Mouse (Mus musculus) embryo, embryonic 11 days (tissue): ENCODE measurements around the gene Nsun2.
"Not testable (repeated sequence)": the region's sequence is repeated elsewhere in the genome, so short reads cannot be mapped to it uniquely, and the experiment has no call there.

Source experiments
- DNase-seq: peaks from one replicate; pipeline ENCODE4 v3.0.0-alpha.2; 2015

Gene Nsun2

DNA sequence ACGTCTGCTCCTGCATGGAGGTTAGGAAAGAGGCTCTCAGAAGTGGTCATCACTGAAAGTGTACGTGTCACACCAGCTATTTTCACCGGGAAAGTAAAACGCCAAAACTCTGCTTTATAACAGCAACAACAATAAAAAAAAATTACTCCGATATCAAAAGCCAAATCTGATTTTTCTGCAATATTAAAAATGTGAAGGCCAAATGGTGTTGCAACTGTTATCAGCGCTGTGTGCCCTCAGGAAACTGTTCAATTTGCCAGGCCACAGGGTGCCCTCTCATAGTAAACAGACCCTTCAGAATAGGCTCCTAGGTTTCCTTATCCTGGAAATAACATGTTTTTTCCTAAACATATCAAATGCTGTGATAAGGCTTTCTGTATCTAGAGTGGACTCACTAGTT lies 62.4 kb downstream of the Nsun2 start:
- DNase-seq = no peak

DNA sequence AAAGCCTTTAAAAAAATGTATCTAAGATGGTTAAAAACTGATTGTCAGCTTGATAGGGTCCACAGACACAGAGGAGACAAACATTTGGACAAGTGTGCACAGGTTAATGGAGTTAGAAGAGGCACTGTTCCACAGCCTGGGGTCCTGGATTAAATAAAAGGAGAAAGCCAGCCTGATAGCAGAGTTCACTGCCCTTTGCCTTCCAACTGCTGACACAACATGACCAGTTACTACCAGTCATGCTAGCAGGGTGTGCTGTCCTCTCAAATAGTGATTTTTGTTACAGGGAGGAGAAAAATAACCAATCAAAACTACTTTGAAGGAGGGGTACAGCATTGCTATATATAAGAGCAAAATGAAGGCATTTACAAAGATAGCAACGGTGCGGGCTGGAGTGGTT lies 63.0 kb downstream of the Nsun2 start:
- no peak for DNase-seq

DNA sequence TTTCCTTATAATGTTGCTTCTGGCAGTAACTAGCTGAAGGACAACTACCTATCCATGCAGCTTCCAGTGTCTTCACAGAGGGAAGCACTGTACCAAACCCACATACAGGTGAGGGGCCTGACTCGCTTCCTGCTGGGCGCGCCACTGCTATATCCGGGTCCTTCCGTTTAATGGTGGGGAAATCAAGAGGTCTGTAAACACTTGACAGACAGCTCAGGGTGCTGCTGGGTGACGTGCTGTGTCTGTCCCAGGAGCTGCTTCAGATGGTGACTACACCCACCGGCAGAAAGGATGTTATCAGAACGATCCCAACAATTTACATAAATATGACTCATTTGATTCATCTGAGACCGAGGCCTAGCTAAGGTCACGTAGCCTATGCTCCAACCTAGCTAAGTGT lies 65.3 kb downstream of the Nsun2 start:
- DNase-seq = no peak

DNA sequence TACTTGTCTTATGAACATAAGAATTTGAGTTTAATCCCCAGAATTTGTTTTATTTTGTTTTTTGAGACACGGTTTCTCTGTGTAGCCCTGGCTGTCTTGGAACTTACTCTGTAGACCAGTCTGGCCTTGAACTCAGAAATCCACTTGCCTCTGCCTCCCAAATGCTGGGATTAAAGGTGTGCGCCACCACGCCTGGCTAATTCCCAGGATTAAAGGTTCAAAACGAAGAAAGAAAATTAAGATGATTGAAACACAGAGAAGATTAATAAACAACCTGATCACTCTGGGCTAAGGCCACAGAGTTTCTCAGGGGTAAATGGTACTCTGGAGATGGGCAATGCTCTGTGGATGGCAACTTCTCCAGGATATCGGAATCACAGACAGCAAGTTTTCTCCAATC lies 67.3 kb downstream of the Nsun2 start:
- not testable (repeated sequence) for DNase-seq

DNA sequence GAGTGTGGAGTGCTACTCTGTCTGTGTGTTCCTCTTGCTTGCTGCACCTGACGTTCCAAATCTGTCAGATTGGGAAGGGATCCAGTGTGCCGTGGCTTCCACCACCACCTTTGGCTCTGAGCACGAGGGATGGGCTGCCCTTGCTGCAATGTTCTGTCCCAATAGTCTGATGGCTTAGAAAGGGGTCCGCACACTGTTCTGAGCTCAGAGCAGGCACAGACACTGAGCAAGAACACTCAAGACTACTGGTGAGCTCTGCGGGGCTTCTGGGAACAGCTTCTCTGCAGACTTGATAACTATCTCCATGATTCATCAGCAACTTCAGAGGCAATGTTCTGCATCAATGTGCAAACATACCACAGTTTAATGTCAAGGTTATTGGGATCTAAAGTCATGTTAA lies 67.8 kb downstream of the Nsun2 start:
- no peak for DNase-seq

DNA sequence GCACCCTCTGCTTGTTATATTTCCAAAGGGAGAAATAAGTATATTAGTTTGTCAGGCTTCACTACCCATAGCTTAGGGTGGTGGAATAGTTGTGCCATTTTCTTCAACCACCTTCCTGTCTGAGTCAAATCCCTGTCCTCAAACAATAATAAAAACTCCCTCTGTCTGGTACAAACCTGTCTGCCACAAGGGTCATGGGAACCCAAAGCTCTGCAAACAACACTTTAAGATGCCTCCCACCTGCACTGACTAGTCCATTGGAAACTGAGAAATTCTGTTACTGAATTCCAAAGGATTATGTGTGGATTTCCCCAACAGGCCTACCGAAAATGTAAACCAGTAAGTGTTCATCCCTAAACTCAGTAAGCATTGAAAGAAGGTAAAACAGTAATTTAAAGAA lies 71.1 kb downstream of the Nsun2 start:
- DNase-seq = no peak

DNA sequence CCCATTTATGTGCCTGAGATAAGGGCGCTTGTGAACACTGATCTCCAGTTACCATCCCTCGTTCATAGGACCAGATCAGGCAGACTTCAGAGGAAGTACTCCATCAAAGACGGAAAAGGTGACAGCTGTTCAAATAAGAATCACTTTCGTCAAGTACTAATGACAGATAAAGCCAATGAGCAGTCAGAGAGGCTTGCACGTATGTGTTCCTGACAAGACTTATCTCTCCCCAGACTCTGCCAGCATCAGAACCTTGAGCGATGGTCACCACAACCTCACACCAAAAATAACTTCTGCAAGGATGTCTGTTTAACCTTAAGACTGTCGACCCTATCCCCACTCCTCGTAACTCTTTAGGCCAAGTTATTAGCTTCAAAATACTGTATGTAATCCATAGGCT lies 75.2 kb downstream of the Nsun2 start:
- no peak for DNase-seq

DNA sequence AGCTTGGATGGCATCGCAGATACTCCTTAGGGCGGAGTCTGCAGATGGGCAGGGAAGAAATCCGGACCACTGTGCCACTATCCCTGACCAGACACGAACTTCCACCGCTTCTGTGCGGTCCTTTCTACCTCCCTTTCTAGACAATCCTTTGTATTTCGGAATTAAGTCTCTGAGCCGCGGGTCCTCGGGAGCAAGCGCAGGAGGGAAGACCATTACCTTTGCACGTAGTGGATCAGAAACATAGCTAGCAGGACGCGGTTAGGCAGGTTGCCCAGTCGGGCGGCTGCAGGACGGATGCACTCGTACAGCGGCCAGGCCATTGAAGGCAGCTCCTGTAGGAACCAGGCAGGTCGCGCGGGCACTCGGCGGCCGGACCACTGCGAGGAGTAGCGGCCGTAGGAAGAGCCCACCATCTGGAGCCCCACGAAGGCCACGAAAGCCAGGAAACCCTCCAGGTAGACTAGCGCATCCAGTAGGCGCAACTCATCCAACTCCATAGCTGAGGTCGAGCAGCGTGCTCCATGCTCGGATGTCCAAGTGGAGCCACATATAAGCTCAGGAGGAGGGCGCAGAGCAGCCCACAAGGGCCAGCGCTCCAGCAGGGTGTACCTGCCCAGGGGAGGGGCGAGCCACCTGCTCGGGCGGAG lies 77.3 kb downstream of the Nsun2 start:
- peak; percentile 56 for DNase-seq

DNA sequence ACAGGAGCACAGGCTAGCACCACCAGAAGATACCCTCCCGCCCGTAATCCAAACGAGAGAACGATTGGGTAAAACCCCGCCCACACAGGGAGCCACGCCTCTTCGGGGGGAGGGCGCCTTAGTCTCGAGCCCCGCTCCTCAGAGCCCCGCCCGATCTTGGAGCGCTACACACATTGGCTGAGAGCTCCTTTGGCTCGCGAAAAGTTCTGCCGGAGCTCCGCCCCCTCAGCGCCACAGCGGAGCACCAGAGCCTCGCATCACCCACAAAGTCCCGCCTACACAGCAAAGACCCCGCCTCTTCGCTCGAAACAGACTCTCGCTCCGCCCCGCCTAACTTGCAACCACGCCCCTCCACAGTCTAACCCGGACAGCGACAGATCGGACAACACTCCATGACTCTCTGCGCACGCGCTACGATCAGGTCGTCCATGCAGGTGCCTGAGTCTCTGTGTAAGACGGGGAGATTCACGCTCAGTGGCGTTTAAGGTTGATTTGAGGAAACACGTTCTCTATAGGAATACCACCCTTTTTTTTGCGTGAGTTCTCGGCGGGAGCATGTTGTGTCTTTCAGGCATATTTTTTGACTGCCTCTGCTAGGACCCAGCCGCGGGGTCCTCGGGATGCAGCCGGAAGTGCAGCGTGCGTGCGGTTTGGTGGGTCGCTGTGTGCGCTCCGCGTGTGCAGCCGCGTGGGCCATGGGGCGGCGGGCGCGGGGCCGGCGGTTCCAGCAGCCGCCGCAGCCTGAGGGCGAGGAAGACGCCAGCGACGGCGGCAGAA lies 78.0 kb downstream of the Nsun2 start, which contains the start of gene Srd5a1:
TSS of gene Srd5a1 (minus strand) at position 45 of the 777 bp plus-strand sequence.
- DNase-seq = peak; percentile 99

DNA sequence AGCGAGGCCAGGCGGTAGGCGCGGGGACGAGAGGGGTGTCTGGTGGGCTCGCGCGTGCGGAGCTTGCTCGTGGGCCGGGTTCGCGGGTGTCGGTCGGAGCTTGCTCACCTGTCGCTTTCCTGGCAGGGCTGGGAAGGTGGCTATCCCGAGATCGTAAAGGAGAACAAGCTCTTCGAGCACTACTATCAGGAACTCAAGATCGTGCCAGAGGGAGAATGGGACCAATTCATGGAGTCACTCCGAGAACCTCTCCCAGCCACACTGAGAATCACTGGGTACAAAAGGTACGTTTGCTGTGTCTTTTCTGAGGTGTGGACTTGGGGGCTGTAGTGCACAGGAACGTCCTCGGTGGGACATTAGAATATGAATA lies 78.6 kb downstream of the Nsun2 start:
- DNase-seq = peak; percentile 9

DNA sequence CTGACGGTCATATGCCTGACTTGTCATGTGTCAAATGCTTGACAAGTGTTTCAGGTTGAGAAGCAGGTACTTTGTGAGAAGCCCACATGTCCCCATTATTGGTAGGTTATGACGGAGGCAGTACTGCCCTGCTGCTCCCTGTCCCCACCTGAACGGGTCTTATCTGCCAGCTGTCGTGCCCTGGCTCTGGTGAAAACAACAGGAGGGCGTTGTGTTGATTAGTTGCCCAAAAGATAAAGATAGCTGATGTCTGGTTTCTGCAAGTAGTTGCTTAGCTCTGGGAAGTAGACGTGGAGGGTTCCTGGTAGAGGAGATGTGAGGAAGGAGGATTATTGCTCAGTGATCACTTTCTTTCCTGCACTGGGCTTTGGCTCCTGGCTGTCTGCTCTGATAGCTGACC lies 83.2 kb downstream of the Nsun2 start:
- DNase-seq = no peak

DNA sequence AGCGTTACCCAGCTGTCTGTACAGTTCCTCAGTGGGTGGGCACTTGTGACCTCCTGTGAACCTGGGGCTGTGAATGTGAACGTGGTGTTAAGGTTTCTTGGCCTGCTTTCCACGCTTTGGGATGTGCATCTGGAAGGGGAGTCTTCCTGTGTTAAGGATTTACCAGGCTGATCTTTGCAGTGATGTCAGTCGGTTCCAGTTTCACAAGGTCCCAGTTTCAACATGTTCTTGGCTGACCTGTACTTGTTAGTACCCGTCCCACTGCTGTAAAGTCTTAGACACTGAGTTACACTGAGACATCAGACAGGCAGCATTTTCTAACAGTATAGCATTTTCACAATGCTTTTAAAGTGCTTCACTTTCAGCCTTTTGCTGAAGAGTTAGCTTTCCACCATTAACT lies 90.3 kb downstream of the Nsun2 start:
- DNase-seq = no peak

DNA sequence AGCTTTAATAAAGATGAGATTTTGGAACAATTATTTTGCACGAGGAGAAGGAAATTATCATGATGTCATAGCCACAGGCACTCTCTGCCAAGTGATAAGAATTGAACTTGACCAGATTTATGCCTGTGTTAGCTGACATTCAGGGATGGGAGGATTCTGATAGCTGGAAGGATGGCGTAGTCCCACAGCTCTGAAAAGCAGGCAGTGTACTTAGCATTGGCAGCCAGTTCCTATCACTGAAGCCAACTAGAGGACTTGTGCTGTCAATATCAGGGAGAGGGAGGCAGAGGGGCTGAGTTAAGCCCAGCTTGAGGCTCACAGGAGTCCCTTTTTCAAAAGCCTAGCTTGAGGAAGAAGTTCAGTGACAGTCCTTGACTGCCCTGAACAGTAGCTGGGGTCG lies 91.0 kb downstream of the Nsun2 start:
- no peak for DNase-seq

DNA sequence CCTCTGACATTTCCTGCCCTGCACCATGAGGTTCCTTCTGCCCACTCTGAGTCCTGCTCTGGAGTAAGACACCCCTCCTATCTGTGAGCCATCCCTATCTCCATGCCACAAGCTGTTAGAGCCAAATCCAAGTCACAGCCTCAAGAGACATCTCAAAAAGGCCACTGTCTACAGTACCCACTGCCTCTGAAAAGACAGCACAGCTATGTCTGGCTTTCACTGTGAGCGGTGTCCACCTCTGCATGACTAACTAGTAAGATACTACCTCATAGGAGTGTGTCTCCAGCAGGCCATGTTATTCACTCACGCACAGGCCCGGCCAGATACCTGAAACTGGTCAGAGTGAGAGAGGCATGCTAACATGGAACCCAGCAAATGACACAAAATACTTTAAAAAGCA lies 94.4 kb downstream of the Nsun2 start:
- no peak for DNase-seq

DNA sequence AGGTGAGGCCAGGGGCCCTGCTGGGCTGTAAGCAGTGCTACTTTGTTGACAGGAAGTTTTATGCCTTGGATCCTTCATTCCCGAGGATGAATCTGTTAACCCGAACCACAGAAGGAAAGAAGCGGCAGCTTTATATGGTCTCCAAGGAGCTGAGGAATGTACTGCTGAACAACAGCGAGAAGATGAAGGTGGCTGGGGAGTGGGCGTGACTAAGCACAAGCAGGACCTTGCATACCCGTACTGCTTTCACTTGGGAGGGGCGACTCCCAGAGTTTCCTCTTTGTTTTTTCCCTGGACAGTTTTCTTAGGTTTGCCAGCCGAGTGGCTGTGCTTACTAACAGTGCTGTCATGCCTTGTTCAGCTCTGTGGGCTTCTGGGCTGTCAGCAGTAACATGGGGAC lies 97.0 kb downstream of the Nsun2 start:
- DNase-seq = no peak

DNA sequence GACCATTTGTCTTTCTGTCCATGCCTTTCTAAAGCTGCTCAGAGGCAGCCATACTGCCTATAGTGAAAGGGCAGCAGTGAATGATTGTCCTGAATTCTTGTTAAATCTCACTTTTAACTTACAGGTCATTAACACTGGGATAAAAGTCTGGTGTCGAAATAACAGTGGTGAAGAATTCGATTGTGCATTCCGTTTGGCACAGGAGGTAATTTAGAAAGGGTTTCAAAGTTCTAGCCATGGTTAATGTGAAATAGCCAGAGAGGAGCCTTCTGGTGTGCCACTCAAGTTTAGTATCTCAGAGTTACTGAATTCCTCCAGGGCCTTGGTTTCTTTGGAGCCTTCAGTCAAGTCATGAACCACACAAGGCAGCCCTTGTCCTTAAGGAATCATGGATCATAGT lies 97.6 kb downstream of the Nsun2 start:
- no peak for DNase-seq

DNA sequence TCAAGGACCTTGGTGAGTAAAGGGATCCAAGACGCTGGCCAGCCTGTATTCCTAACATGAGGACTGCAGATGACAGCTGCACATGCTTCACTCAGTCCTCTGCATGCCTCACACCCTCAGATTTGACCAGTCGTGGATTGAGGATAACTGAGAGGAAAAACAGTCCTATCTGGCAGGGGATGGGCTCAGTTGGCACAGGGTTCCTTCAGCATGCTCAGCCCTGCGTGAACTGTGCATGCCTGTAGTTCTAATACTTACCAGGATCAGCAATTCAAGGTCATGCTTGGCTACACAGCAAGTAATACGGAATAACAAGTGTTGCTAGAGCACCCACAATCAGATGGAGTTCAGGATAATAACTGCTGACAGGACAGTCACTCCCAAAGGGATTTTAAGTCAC lies 98.1 kb downstream of the Nsun2 start:
- no peak for DNase-seq

DNA sequence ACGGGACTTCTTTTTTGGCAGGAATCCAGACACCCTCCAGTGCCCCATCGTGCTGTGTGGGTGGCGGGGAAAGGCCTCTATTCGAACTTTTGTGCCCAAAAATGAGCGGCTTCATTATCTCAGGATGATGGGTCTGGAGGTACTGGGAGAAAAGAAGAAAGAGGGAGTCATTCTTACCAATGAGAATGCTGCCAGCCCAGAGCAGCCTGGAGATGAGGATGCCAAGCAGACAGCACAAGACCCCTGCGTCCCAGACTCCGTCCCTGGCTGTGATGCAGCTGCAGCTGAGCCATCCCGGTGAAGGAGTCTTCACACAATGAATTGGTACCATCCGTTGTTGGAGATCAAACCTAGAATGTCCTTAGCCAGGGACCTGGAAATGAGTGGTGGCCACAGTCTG lies 100.0 kb downstream of the Nsun2 start:
- DNase-seq = no peak

DNA sequence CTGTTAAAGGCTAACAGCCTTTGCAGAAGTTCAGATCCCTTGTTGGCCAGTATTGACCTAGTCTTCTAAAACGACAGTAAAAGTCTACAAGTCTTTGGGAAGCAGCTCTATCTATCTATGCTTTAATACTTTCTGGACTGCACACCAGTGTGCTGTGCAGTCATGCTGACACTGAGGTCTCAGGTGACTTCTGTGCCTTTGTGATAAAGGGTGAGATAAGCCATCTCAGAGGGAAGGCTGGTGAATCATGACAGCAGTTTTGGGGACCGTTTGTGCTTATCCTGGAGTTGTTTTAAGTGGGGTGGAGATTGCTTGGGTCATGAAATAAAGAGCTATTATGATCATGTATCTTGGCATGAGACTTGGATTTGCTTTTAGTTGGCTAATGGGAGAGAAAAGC lies 100.4 kb downstream of the Nsun2 start:
- no peak for DNase-seq

DNA sequence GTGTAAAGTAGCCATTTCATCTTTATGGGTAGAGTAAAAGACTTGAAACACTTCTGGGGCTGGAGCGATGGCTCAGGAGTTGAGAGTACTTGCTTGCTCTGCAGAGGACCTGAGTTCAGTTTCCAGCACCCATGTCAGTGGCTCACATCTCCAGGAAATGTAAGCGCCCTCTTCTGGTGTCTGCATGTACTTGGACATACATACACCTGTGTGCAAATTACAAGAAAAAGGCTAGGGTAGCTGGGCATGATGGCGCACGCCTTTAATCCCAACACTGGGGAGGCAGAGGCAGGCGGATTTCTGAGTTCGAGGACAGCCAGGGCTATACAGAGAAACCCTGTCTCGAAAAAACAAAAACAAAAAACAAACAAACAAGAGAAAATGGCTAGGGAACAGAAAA lies 102.3 kb downstream of the Nsun2 start:
- DNase-seq = not testable (repeated sequence)

DNA sequence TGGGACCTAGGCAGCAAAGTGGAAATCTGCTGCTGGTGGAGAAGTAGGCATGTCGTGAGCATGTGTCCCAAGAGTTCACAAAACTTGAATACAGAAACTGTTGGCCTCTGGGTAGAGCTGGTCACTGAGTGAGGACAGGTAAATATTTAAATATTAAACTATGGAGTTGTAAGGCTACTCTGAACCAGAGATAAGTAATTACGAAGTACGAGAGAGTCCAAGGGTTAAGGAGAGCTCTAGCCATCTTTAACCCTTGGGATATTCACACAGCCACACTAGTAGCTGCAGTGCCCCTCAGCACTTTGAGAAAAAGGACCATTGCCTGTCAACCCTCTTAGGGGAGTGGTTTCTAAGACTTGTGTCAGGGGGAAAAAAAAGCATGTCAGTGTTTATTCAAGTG lies 102.8 kb downstream of the Nsun2 start:
- DNase-seq = no peak

DNA sequence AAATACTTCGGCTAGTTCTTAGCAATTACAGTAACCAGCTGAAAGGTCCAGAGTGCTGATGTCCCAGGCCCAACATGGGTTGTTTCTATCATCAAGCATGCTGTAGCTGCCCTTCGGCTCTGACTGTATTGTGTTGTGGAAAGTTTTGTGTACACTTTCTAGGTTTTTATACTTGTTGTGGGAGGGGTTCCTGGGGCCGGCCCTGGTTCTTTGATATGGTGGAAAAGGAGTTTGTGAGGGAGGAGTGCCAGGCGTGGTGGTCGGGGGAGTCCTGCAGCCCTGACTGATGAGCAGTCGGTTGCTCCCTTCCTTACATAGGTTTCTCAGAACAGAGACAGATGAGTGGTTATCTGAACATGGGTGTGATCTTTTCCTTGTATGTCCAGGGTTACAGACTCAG lies 103.3 kb downstream of the Nsun2 start:
- DNase-seq = no peak

DNA sequence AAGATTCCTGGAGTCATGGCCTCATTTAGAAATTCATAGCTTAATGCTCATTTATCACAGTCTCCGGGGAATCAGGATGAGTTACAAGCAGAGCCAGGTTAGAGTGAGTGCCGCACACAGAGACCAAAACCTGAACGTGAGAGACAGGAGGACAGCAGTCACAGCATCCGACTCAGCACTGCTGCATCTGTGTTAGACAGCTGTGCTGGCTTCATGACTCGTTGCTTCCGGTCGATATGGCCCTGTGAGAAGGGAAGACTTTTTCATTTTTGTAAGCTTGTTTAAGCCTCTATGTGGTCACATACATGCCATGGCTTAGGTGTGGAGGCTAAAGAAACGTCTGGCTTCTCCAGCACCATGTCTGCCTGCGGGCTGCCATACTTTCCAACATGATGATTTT lies 104.1 kb downstream of the Nsun2 start:
- no peak for DNase-seq

DNA sequence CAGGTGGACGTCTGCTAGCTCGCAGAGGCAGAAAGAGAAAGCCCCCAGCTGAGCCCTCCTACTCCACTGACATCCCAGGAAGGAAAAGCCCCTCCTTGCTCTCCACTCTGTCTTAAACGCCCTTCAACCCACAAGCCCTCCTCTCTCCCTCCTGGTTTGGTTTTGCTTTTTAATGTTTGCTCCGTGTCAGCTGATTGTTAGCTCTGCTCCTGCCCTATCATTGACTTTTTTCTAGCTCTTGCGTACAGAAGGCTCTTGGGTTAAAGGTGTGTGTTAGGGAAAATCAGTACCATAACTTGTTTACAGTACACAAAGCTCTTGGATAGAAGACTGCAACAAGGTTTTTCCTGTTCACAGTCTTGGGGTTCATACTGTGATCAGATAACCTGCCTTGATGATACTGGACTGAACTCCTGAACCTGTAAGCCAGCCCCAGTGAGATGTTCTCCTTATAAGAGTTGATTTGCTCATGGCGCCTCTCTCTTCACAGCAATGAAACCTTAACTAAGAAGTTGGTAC lies 104.6 kb downstream of the Nsun2 start:
- DNase-seq = no peak

DNA sequence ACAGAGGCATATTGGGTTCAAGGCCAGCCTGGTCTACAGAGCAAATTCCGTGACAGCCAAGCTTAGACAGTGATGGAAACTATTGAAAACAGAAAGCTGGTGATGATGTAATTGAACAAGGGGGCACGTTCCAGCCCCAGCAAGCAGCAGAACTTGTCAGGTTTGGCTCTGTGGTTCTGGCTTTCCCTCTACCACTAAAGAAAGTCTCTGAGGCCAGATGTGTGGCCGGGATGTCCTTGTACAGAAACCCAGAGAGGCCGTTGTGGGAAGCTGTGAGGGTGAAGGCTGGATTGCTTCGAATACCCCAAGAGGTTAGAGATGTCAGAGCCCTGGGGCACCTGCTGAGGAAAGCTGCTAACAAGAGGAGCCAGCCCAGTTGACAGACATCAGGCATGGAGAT lies 105.7 kb downstream of the Nsun2 start:
- DNase-seq = no peak
